ENCODE assay signal across 22 mouse cellular contexts in genomic region chr4:45867416-45867815, GRCm38 (mm10). TPM values are rescaled to one million over a fixed set of nuclear protein-coding genes. Genes with fewer than 3 reads are reported as not detected.
DNase-seq lines count a peak whose midpoint lies in the region; ATAC-seq and TF ChIP-seq lines count a peak whose summit lies in the region.
"Had no signal": no experiment of that assay in that cellular context is flagged by ENCODE, and none has a peak within 500 bp of the region (broad histone marks: within the 10 kb centered on the region; RNA-seq: fewer than 3 reads in every experiment).

No protein-coding gene starts in this region.

- H3K9me3 ChIP-seq in ES-E14 (ENCODE audit: control insufficient read depth, insufficient read depth, low read depth, low read length) = no peaks in the 10 kb centered on the region
- H3K9me3 ChIP-seq: embryonic facial prominence, embryonic 13.5 days; embryonic facial prominence, embryonic 15.5 days; forebrain, embryonic 13.5 days; forebrain, embryonic 15.5 days had no signal

- H3K4me3 ChIP-seq in ES-E14 (ENCODE audit: insufficient read depth in 1 of 2, low read depth in 1 of 2, low read length in 2 of 2, poor library complexity in 1 of 2, severe bottlenecking in 1 of 2) = no peak overlapping the region
- H3K4me3 ChIP-seq: embryonic facial prominence, embryonic 13.5 days; embryonic facial prominence, embryonic 15.5 days; forebrain, embryonic 13.5 days; forebrain, embryonic 15.5 days had no signal

- in situ Hi-C loops in ES-E14 (cut with MboI; ENCODE audit: low sequenced_read_pairs in 2 of 2, unreplicated experiment in 2 of 2) = no loop called here

- H3K27ac ChIP-seq in ES-E14 (ENCODE audit: insufficient read depth, low read depth, low read length, poor library complexity, severe bottlenecking) = 0 out of 2 replicates have a peak overlapping the region, but pooled peaks have one; percentile 17
- H3K27ac ChIP-seq: embryonic facial prominence, embryonic 13.5 days; embryonic facial prominence, embryonic 15.5 days; forebrain, embryonic 13.5 days; forebrain, embryonic 15.5 days had no signal

- H3K4me1 ChIP-seq in ES-E14 (ENCODE audit: control insufficient read depth in 2 of 2, insufficient read depth in 2 of 2, low read length in 2 of 2, poor library complexity in 1 of 2) = peaks cover 1 to 23% of the 10 kb centered on the region in 2 experiments; a peak in 2 of 4 replicates
- H3K4me1 ChIP-seq: forebrain, embryonic 15.5 days had no signal

- no peaks in the 10 kb centered on the region for H3K36me3 ChIP-seq in ES-E14 (ENCODE audit: control insufficient read depth, insufficient read depth, low read length, poor library complexity, severe bottlenecking)
- H3K36me3 ChIP-seq: embryonic facial prominence, embryonic 13.5 days; embryonic facial prominence, embryonic 15.5 days; forebrain, embryonic 15.5 days had no signal

- DNase-seq in ES-CJ7 (ENCODE audit: low read depth, low spot score) (peak; percentile 41), ES-E14 (ENCODE audit: low read depth, low spot score) (no peak), ZHBTc4 (ENCODE audit: low read depth, low spot score) (peak; percentile 59)
- no peak for DNase-seq in gastrocnemius, postnatal 10 days
- DNase-seq: adrenal gland, adult 2 months; adrenal gland, postnatal 10 days; adrenal gland, postnatal 25 days; cerebellum, adult 11 months; cerebellum, adult 18-20 months; cerebellum, adult 8-10 months; cerebellum, adult 9-11 months; cerebellum, postnatal 14 days; cerebellum, postnatal 36 days; embryo, embryonic 11 days; forebrain, postnatal 0 days had no signal

- no peak for ATAC-seq in erythroblast, adult 5-6 weeks (replicated peaks; ENCODE audit: low FRiP score, poor library complexity, severe bottlenecking)
- ATAC-seq: forebrain, embryonic 13.5 days; forebrain, embryonic 15.5 days; forebrain, postnatal 0 days had no signal

- H3K9ac ChIP-seq in ES-E14 (ENCODE audit: insufficient read depth, low read depth, low read length, poor library complexity, severe bottlenecking) = no peak overlapping the region
- H3K9ac ChIP-seq: embryonic facial prominence, embryonic 15.5 days; forebrain, embryonic 13.5 days; forebrain, embryonic 15.5 days; forebrain, postnatal 0 days had no signal

TF ChIP-seq in ES-E14, 5 proteins besides CTCF, POLR2A, EP300 and RAD21:
- no peak for TF ChIP-seq MAFK (IDR thresholded peaks at IDR 0.05; ENCODE audit: insufficient read depth, low read depth, low read length)
- no peak for TF ChIP-seq CHD2 (IDR thresholded peaks at IDR 0.05; ENCODE audit: low read depth, low read length)
- TF ChIP-seq ZNF384 (IDR thresholded peaks at IDR 0.05; ENCODE audit: low read depth, low read length) = no peak
- TF ChIP-seq ZC3H11A (IDR thresholded peaks at IDR 0.05; ENCODE audit: borderline replicate concordance, low read depth, low read length) = no peak
- no peak for TF ChIP-seq HCFC1 (IDR thresholded peaks at IDR 0.05; ENCODE audit: borderline replicate concordance, insufficient read depth, low read length)
TF ChIP-seq in ES-E14: peak in this region for 0.

RNA-seq across cellular contexts. Expression of gene Stra6l, which starts 19.0 kb away (rescaled TPM):
- total RNA-seq in ES-E14 (2012; rRNA removed) = 0.37 and 0.40 TPM in 2 replicates
- total RNA-seq in gastrocnemius, postnatal 10 days (2021) = under 1 TPM in 1 of 2 experiments, not detected in 1; 0.14 TPM
- not detected in 2 replicates for total RNA-seq in erythroblast, adult 5-6 weeks (2015; ENCODE audit: low replicate concordance)
- not detected in 2 replicates for total RNA-seq in erythroblast, adult 5-6 weeks (2017; ENCODE audit: low replicate concordance)
- total RNA-seq: common myeloid progenitor, adult 5-6 weeks; MEL had no signal

RNA-seq across cellular contexts. Expression of gene Ccdc180, which starts 22.7 kb away (rescaled TPM):
- not detected in 2 replicates for total RNA-seq in ES-E14 (2012; rRNA removed)
- not detected for total RNA-seq in gastrocnemius, postnatal 10 days (2021)
- total RNA-seq in erythroblast, adult 5-6 weeks (2015; ENCODE audit: low replicate concordance) = 0.38 and 0.63 TPM in 2 replicates
- not detected in 2 replicates for total RNA-seq in erythroblast, adult 5-6 weeks (2017; ENCODE audit: low replicate concordance)

RNA-seq across cellular contexts. Expression of gene Igfbpl1, which starts 40.7 kb away (rescaled TPM):
- total RNA-seq in ES-E14 (2012; rRNA removed) = 4.1 and 6.8 TPM in 2 replicates
- under 1 TPM in 1 of 2 experiments, not detected in 1; 0.11 TPM for total RNA-seq in gastrocnemius, postnatal 10 days (2021)
- total RNA-seq in erythroblast, adult 5-6 weeks (2015; ENCODE audit: low replicate concordance) = not detected in 2 replicates
- not detected in 2 replicates for total RNA-seq in erythroblast, adult 5-6 weeks (2017; ENCODE audit: low replicate concordance)
- total RNA-seq: adrenal gland, adult 2 months; adrenal gland, postnatal 25 days; common myeloid progenitor, adult 5-6 weeks; MEL had no signal

Comparison
In these comparisons a context has a peak if more than half of its experiments do, and no peak if none do; other contexts are left out.
1. DNase-seq: peak in ES-CJ7 (single experiment) and ZHBTc4 (single experiment); none in ES-E14 (single experiment) and gastrocnemius, postnatal 10 days (single experiment).